Mouse (Mus musculus): Measurements from ENCODE around the gene Agbl4.

The Agbl4 gene

GRCm38 (mm10) chr4:111399784-111400183 lies 1002.3 kb downstream of the Agbl4 start:
- no peak for DNase-seq (ENCODE audit: low spot score)

- DNase-seq (ENCODE audit: low spot score): no peak
These were observed 1003.2 kb downstream of the Agbl4 start for GRCm38 (mm10) chr4:111400676-111401075.

- DNase-seq (ENCODE audit: low spot score): no peak
These were observed 1005.8 kb downstream of the Agbl4 start for GRCm38 (mm10) chr4:111403243-111403642.

GRCm38 (mm10) chr4:111410731-111411130 lies 1013.3 kb downstream of the Agbl4 start:
- DNase-seq (ENCODE audit: low spot score): no peak

DNA sequence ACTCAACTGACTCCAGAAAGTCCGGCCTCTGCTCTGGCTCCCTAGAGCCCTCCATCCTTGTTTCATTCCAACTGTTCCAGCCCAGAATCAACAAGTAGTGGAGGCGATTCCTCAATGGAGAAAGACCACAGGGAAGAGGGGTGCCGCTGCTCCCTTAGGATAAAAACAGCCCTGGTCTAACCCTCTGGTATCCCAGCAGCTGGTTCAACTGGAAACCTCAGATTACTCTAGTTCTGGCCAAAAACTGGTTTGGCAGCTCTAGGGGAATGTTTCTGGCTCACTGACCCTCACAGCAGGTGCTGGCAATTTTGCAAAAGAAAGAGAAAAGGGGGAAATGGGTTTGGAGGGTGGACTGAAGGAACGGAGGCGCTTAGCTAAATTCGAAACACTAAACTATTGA lies 1016.9 kb downstream of the Agbl4 start:
- no peak for DNase-seq (ENCODE audit: low spot score)

- DNase-seq (ENCODE audit: low spot score): no peak
These were observed 1017.5 kb downstream of the Agbl4 start, which contains the start of gene Bend5 for GRCm38 (mm10) chr4:111414818-111415488. Gene Bend5 (plus strand): TSS chr4:111415006.

GRCm38 (mm10) chr4:111416126-111416525 lies 1018.7 kb downstream of the Agbl4 start:
- no peak for DNase-seq (ENCODE audit: low spot score)

DNA sequence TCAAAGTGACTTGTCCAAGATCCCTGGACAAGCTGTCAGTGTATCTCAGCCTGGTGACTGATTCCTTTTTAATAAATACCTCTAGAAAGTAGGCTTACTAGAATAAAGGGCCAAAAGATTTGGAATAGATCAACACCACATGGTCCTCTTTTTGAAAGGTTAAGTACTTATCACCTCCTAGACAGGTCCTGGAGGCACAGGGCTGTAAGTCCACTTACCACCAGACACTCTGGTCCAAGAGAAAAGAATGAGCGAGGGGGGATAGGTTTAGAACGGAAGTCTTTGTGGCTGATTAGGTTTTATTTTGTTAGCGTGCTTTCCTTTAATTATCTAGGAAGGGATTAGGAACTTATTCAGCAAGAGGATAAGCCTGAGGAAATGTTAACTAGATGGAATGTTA lies 1019.1 kb downstream of the Agbl4 start:
- DNase-seq (ENCODE audit: low spot score): no peak

DNA sequence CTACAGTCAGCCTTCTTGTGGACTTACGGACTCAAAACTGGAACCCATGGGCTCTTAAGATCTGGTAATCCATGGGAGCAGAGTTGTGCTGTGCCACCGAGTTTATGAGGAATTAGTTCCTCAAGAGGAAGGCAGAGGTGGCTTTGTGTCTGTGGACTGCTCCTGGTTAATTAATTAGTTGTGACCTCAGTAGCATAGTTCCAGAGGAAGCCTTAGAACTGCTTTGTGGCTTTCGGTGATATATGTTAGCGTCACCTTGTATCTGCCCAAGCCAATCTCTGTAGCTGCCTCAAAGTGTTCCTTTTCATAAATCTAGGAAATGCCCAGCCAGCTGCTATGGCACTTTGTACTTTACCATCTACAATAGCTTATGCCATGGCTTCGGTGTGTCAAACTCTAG lies 1020.3 kb downstream of the Agbl4 start:
- DNase-seq (ENCODE audit: low spot score): no peak

GRCm38 (mm10) chr4:111419476-111419875 lies 1022.0 kb downstream of the Agbl4 start:
- no peak for DNase-seq (ENCODE audit: low spot score)

DNA sequence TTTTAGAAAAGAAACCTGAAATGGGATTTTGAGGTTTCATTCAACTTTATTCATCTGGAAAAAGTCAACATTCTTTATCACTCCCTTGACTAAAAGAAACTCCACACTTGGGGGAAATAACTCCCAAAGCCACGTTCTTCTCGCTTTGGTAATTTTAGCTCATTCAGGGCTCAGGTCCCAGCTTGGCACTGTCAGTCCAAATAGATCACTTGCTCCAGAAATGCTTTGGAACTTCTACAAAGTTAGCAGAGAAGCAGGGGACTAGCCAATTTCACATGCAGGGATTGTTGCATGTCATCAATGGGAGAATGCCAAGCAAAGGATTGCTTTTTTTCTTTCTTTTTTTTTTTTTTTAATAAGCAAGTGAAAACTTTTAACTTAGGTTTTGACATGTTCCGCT lies 1022.6 kb downstream of the Agbl4 start:
- no peak for DNase-seq (ENCODE audit: low spot score)

DNA sequence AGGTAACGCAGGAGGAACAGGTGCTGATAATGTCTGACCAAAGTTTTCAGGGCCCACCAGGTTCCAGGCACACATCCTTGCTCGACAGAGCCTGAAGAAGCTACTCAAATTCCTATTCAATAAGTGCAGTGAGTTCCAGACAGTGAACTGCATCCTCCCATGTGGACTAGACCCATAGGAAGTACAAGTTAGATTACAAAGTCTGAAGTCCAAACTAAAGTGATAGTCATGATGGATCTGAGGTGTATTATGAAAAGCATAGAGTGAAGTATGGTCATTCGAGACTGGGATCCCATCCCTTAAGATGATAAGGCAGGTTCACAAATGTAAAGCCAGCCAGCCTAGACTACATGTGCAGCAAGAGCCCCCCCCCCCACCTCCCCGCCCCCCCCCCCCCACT lies 1023.5 kb downstream of the Agbl4 start:
- no peak for DNase-seq (ENCODE audit: low spot score)

GRCm38 (mm10) chr4:111421785-111422184 lies 1024.3 kb downstream of the Agbl4 start:
- no peak for DNase-seq (ENCODE audit: low spot score)

GRCm38 (mm10) chr4:111424371-111424950 lies 1027.0 kb downstream of the Agbl4 start:
- no peak for DNase-seq (ENCODE audit: low spot score)

- DNase-seq (ENCODE audit: low spot score): no peak
These were observed 1027.7 kb downstream of the Agbl4 start for GRCm38 (mm10) chr4:111425170-111425569.

DNA sequence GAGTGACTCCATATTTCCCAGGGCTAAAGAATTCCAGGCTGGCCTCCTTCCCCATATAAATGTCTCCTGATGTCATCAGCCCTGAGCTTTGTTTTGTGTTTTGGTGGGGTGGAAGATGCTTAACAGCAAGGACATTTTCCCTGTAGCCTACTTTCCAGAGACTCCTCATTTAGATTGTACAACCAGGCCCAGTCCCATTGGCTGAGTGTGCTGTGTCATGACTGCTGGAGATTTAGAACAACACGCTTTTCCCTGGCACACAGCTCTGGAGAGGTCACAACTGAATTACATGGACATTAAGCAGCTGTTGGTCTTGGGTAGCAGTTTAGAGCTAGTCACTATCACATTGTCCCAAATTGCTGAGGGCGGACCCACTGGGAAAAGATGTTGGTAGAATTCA lies 1033.7 kb downstream of the Agbl4 start:
- DNase-seq (ENCODE audit: low spot score): no peak

GRCm38 (mm10) chr4:111432013-111432412 lies 1034.6 kb downstream of the Agbl4 start:
- no peak for DNase-seq (ENCODE audit: low spot score)

- no peak for DNase-seq (ENCODE audit: low spot score)
These were observed 1035.0 kb downstream of the Agbl4 start for GRCm38 (mm10) chr4:111432417-111432816.

DNA sequence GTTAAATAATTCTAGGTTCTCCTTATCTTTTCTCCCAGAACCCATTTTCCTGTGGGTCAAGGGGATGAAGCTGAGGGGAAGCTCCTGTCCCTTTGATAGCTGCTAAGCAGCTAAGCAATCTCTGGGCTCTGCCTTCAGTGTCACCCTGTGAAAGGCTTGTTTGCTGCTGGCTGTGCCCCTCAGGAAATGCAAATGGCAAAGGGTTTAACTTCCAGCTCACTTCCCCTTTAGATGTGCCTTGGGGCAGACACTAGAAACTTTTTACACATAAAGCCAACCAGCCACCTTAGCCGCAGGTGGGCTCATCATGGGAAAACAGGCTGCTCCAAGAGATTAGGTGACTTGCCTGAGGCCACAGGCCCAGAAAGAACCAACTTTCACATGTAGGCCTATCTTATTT lies 1044.2 kb downstream of the Agbl4 start:
- DNase-seq (ENCODE audit: low spot score): no peak

DNA sequence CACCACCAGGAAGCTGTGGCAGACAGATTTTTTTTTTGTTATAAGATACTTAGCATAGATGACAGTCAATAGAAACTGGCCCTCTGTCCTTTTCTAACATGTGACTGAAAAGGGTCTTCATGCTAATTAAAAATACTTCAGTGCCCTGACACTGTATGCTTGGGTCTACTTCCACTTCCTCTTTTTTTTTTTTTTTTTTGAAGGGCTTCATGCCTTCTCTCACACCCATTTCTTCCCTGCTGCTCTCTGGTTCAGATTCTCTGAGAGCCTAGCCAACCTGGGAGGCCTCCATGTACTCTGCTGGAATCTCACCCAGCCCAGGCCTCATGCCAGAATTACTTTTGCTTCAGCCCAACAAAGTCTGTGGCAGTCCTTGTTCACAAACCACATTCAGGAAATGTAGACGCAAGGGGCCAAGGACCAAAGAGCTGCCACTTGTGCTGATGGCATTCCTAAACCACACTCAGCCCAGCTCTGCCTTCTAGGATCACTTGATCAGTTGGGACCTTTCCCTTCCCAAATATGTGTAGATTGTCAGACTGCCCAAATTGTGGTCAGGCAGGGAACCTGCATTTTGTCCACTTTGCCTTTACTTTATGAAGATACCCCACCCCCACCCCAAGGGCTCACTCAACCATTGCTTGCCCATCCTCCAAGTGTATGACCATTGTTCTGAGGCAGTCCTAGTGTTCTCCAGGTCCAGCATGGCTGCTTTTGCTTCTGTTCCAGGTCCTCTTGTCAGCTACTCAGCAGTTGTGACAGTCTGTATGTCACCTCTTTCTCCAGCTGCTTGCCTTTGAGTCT lies 1045.2 kb downstream of the Agbl4 start:
- no peak for DNase-seq (ENCODE audit: low spot score)

DNA sequence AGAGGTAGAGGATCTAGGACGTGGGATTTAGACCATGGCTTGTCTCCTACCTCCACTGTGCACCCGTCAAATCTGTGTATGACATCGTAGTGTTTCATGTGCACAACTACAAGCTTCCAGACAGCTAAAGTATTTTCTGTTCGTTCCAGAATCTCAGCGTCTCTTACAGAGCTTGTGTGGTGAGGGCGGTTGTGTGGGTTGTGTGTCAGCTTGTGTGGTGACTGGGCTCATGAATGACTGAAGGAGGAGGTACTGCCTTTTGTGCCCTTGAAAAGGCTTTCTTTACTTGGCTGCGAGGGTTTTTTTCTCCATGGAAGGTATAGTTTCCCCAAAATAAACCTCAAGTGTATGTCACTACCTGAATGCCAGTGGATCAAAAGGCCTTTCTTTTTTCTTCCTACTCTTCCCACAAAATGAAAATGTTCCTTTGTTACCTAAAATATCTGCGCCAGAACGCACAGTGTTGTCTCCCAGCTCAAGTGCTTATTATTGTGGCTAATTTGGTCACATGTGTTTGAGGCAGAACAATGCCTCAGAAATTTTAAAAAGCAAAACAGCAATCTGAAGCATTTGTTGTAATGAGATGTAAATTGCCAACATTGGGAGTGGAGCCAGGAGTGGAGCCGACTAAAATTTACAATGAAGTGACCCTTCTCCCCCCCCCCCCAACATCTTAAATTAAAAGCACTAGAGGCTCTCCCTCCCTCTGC lies 1046.6 kb downstream of the Agbl4 start:
- no peak for DNase-seq (ENCODE audit: low spot score)

DNA sequence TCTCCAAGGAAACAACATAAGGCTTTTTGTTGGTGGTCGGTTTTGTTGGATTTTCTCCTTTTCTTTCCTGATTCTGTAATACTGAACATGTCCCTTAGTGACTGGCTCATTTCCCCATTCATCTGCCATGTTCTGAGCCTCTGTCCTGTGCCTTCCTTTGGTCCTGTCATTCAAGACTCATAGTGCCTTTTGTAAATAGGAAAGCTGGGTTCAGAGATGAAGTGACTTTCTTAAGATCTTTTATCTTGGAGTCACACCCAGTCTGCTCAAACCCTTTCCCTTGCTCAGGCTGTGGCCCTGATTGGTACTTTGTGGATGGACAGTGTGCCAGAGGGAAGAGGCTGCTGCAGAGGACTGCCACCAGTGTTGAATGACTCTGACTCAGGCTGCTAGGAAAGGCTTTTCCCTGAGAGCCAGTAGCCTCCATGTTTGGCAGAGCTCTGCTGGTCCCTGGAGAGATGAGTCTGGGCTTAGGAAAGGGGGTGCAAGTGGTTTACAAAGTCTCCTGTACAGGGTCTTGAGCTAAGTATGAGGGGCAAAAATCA lies 1047.2 kb downstream of the Agbl4 start:
- no peak for DNase-seq (ENCODE audit: low spot score)
